Mouse (Mus musculus) limb, embryonic 11.5 days (tissue): ENCODE measurements at regions not wholly inside any gene's neighbourhood (a gene's known extent, or its start where the extent isn't known, plus 50 kb on each side); places are given as distances from the start of the nearest gene placed in this dataset.
A peak's percentile ranks its signal among the peaks of the same experiment; 100 is the strongest.

Source experiments
- ATAC-seq: fragments of 200-750 bp; cut with Nextera tagmentation; 2 replicates; pipeline ENCODE4 v1.8.0; 2017; ENCODE audit warnings: low read depth; ENCODE audit not compliant: insufficient number of reproducible peaks, low FRiP score, low TSS enrichment
- DNase-seq: peaks from one replicate; pipeline ENCODE4 v3.0.0-alpha.2; 2015; ENCODE audit warnings: low spot score
- H3K27ac ChIP-seq: fragments of 300-500 bp; sonication (generic); replicated peaks from 2 replicates; pipeline ENCODE4 v1.5.1; 2014; ENCODE audit warnings: low read depth, mild to moderate bottlenecking, low read length
- H3K27me3 ChIP-seq: fragments of 300-500 bp; sonication (generic); 2 replicates; pipeline ENCODE4 v1.6.1; 2014; ENCODE audit warnings: mild to moderate bottlenecking, low read length, mixed read lengths; ENCODE audit not compliant: control insufficient read depth, insufficient read depth
- H3K36me3 ChIP-seq: fragments of 300-500 bp; sonication (generic); 2 replicates; pipeline ENCODE4 v1.6.1; 2014; ENCODE audit warnings: mild to moderate bottlenecking, low read length, moderate library complexity, mixed read lengths; ENCODE audit not compliant: control insufficient read depth, insufficient read depth
- H3K4me1 ChIP-seq: fragments of 300-500 bp; sonication (generic); 2 replicates; pipeline ENCODE4 v1.6.1; 2014; ENCODE audit warnings: low read length, mixed read lengths; ENCODE audit not compliant: control insufficient read depth, insufficient read depth
- H3K4me2 ChIP-seq: fragments of 300-500 bp; sonication (generic); 2 replicates; pipeline ENCODE4 v1.6.1; 2014; ENCODE audit warnings: low read depth, mild to moderate bottlenecking, moderate library complexity; ENCODE audit not compliant: severe bottlenecking
- H3K4me3 ChIP-seq: fragments of 300-500 bp; sonication (generic); 2 replicates; pipeline ENCODE4 v1.5.1; 2014; ENCODE audit warnings: low read depth, low read length
- H3K9ac ChIP-seq: fragments of 300-500 bp; sonication (generic); 2 replicates; pipeline ENCODE4 v1.6.1; 2014; ENCODE audit warnings: mild to moderate bottlenecking, low read length
- H3K9me3 ChIP-seq: fragments of 300-500 bp; sonication (generic); 2 replicates; pipeline ENCODE4 v1.6.1; 2016; ENCODE audit warnings: low read length; ENCODE audit not compliant: control insufficient read depth
- WGBS: fragments of 180-500 bp; shearing (Covaris S2); extraction: QIAGEN DNeasy Blood & Tissue Kit; methylation state at CpG from one replicate; pipeline ENCODE4 v1.1.7; 2014; 5-methylcytosine and 5-hydroxymethylcytosine counted together

- DNase-seq (no peak), ATAC-seq (no peak)
- H3K9me3 ChIP-seq: no peaks in the 10 kb centered on the region
- no peak overlapping the region for H3K4me2 ChIP-seq
- no peak overlapping the region for H3K4me3 ChIP-seq
- no peak overlapping the region for H3K9ac ChIP-seq
- no peak overlapping the region for H3K27ac ChIP-seq
- no peaks in the 10 kb centered on the region for H3K4me1 ChIP-seq
- no peaks in the 10 kb centered on the region for H3K36me3 ChIP-seq
- WGBS: 81% methylated on average over 13 of the region's 13 CpGs
- no peaks in the 10 kb centered on the region for H3K27me3 ChIP-seq
These were observed 165.9 kb upstream of the Pard3b start for GRCm38 (mm10) chr1:61472579-61473242.

GRCm38 (mm10) chr1:61485459-61485858 is 153.2 kb upstream of the Pard3b start:
- H3K36me3 ChIP-seq: no peaks in the 10 kb centered on the region
- 98% methylated on average over 3 of the region's 3 CpGs for WGBS
- H3K27ac ChIP-seq: no peak overlapping the region
- no peak overlapping the region for H3K4me3 ChIP-seq
- DNase-seq (no peak), ATAC-seq (no peak)
- no peak overlapping the region for H3K9ac ChIP-seq
- no peak overlapping the region for H3K4me2 ChIP-seq
- no peaks in the 10 kb centered on the region for H3K27me3 ChIP-seq
- no peaks in the 10 kb centered on the region for H3K9me3 ChIP-seq
- no peaks in the 10 kb centered on the region for H3K4me1 ChIP-seq

GRCm38 (mm10) chr1:61524886-61525285 is 113.7 kb upstream of the Pard3b start:
- ATAC-seq (no peak), DNase-seq (no peak)
- no peak overlapping the region for H3K27ac ChIP-seq
- WGBS: 80% methylated on average over 1 of the region's 1 CpGs
- H3K9ac ChIP-seq: no peak overlapping the region
- no peaks in the 10 kb centered on the region for H3K27me3 ChIP-seq
- no peaks in the 10 kb centered on the region for H3K4me1 ChIP-seq
- H3K9me3 ChIP-seq: no peaks in the 10 kb centered on the region
- H3K4me2 ChIP-seq: no peak overlapping the region
- no peaks in the 10 kb centered on the region for H3K36me3 ChIP-seq
- H3K4me3 ChIP-seq: no peak overlapping the region

GRCm38 (mm10) chr1:61525881-61526280 is 112.7 kb upstream of the Pard3b start:
- no peak overlapping the region for H3K4me3 ChIP-seq
- no peaks in the 10 kb centered on the region for H3K27me3 ChIP-seq
- no peak for DNase-seq
- no peak overlapping the region for H3K27ac ChIP-seq
- no peaks in the 10 kb centered on the region for H3K9me3 ChIP-seq
- H3K4me2 ChIP-seq: no peak overlapping the region
- ATAC-seq: no peak
- H3K36me3 ChIP-seq: no peaks in the 10 kb centered on the region
- peaks cover 6% of the 10 kb centered on the region for H3K4me1 ChIP-seq
- 91% methylated on average over 8 of the region's 8 CpGs for WGBS
- no peak overlapping the region for H3K9ac ChIP-seq

GRCm38 (mm10) chr1:61528757-61529156 is 109.9 kb upstream of the Pard3b start:
- Histone ChIP-seq H3K4me2 (no peak overlapping the region), H3K9ac (no peak overlapping the region), H3K27ac (no peak overlapping the region), H3K4me3 (no peak overlapping the region), H3K9me3 (no peaks in the 10 kb centered on the region), H3K27me3 (no peaks in the 10 kb centered on the region), H3K36me3 (no peaks in the 10 kb centered on the region), H3K4me1 (peaks cover 15% of the 10 kb centered on the region)
- no peak for ATAC-seq
- DNase-seq: no peak
- whole genome bisulfite sequencing: 71% methylated on average over 15 of the region's 15 CpGs

- Histone ChIP-seq H3K4me1 (peaks cover 15% of the 10 kb centered on the region), H3K36me3 (no peaks in the 10 kb centered on the region), H3K9me3 (no peaks in the 10 kb centered on the region), H3K27ac (no peak overlapping the region), H3K27me3 (no peaks in the 10 kb centered on the region), H3K4me3 (no peak overlapping the region), H3K4me2 (no peak overlapping the region), H3K9ac (no peak overlapping the region)
- WGBS: 23% methylated on average over 3 of the region's 3 CpGs
- DNase-seq (peak; percentile 49), ATAC-seq (no peak)
These were observed 108.5 kb upstream of the Pard3b start for GRCm38 (mm10) chr1:61530166-61530565.

GRCm38 (mm10) chr1:61531487-61531886 is 107.1 kb upstream of the Pard3b start:
- no peak overlapping the region for H3K4me3 ChIP-seq
- no peak overlapping the region for H3K4me2 ChIP-seq
- H3K27me3 ChIP-seq: no peaks in the 10 kb centered on the region
- H3K27ac ChIP-seq: no peak overlapping the region
- WGBS: 45% methylated on average over 5 of the region's 5 CpGs
- H3K9me3 ChIP-seq: no peaks in the 10 kb centered on the region
- peaks cover 15% of the 10 kb centered on the region for H3K4me1 ChIP-seq
- DNase-seq (peak; percentile 32), ATAC-seq (no peak)
- H3K9ac ChIP-seq: no peak overlapping the region
- H3K36me3 ChIP-seq: no peaks in the 10 kb centered on the region

- Histone ChIP-seq H3K27me3 (no peaks in the 10 kb centered on the region), H3K9ac (no peak overlapping the region), H3K4me3 (no peak overlapping the region), H3K9me3 (no peaks in the 10 kb centered on the region), H3K4me1 (no peaks in the 10 kb centered on the region), H3K36me3 (no peaks in the 10 kb centered on the region), H3K27ac (no peak overlapping the region), H3K4me2 (no peak overlapping the region)
- 87% methylated on average over 3 of the region's 3 CpGs for WGBS
- ATAC-seq (no peak), DNase-seq (no peak)
These were observed 98.5 kb upstream of the Pard3b start for GRCm38 (mm10) chr1:61540081-61540480.

- no peak for ATAC-seq
- DNase-seq: no peak
- no peak overlapping the region for H3K9ac ChIP-seq
- H3K27me3 ChIP-seq: no peaks in the 10 kb centered on the region
- H3K4me3 ChIP-seq: no peak overlapping the region
- H3K36me3 ChIP-seq: no peaks in the 10 kb centered on the region
- H3K27ac ChIP-seq: no peak overlapping the region
- no peaks in the 10 kb centered on the region for H3K4me1 ChIP-seq
- no peaks in the 10 kb centered on the region for H3K9me3 ChIP-seq
- 86% methylated on average over 4 of the region's 4 CpGs for WGBS
- H3K4me2 ChIP-seq: no peak overlapping the region
These were observed 97.5 kb upstream of the Pard3b start for GRCm38 (mm10) chr1:61541166-61541565.
